Mouse (Mus musculus) spleen, adult 2 months (tissue): ENCODE measurements around the gene Snx33.

Experiments
- CTCF ChIP-seq: fragments of 200-500 bp; IDR thresholded peaks from 2 replicates; pipeline ENCODE4 v1.5.1; 2011; ENCODE audit warnings: mild to moderate bottlenecking, inconsistent platforms; ENCODE audit not compliant: insufficient read depth, insufficient read length, insufficient replicate concordance; ENCODE audit errors: extremely low read depth
- POLR2A ChIP-seq: fragments of 200-500 bp; IDR thresholded peaks from 2 replicates; pipeline ENCODE4 v1.6.1; 2011; ENCODE audit warnings: low read depth, low read length, inconsistent platforms

GRCm38 (mm10) chr9:56950414-56951400 is 22.5 kb upstream of the Snx33 start, which contains the start of gene Snupn:
- TF ChIP-seq CTCF (no peak), POLR2A (peak; percentile 85)
